Mouse (Mus musculus): Measurements from ENCODE around the gene Poc5. TPM values are rescaled to one million over a fixed set of nuclear protein-coding genes. Genes with fewer than 3 reads are reported as not detected.

The Poc5 gene
- total and polyA plus RNA-seq, 3 experiments = 17.1 to 25.4 TPM; not detected in 1

GRCm38 (mm10) chr13:96431595-96432156 lies 43.6 kb downstream of the Poc5 start (continued):
- no peak for TF ChIP-seq BHLHE40 (IDR thresholded peaks at IDR 0.05; ENCODE audit: borderline replicate concordance, low read depth, low read length)
- no peak for TF ChIP-seq MAZ (IDR thresholded peaks at IDR 0.05; ENCODE audit: low read depth, low read length)
- TF ChIP-seq TCF12 (IDR thresholded peaks at IDR 0.05; ENCODE audit: low read depth, low read length) = no peak
- no peak for TF ChIP-seq GATA1 (IDR thresholded peaks at IDR 0.05; ENCODE audit: low read depth, low read length)
- no peak for TF ChIP-seq MEF2A (IDR thresholded peaks at IDR 0.05; ENCODE audit: extremely low read depth, insufficient replicate concordance, low read depth, low read length, poor library complexity, severe bottlenecking)
- TF ChIP-seq NRF1 (IDR thresholded peaks at IDR 0.05; ENCODE audit: insufficient read depth, low read depth, low read length, poor library complexity, severe bottlenecking) = no peak
- TF ChIP-seq ZKSCAN1 (IDR thresholded peaks at IDR 0.05; ENCODE audit: low read depth, low read length) = no peak
- TF ChIP-seq ZMIZ1 (IDR thresholded peaks at IDR 0.05; ENCODE audit: low read depth, low read length) = no peak
- TF ChIP-seq USF1 (IDR thresholded peaks at IDR 0.05; ENCODE audit: low read depth, low read length) = no peak
- TF ChIP-seq TAL1 (IDR thresholded peaks at IDR 0.05; ENCODE audit: low read length) = no peak
- peak; percentile 67; the same call in 1 of the 2 replicates for TF ChIP-seq MYC (IDR thresholded peaks at IDR 0.05; ENCODE audit: low read depth, low read length)
- no peak for TF ChIP-seq UBTF (IDR thresholded peaks at IDR 0.05; ENCODE audit: borderline replicate concordance, insufficient read depth, low read depth, low read length)
- peak; percentile 70 for TF ChIP-seq SIN3A (IDR thresholded peaks at IDR 0.05; ENCODE audit: low read length)
- TF ChIP-seq CTCF (IDR thresholded peaks at IDR 0.05 in 2 of 3, conservative IDR thresholded peaks at IDR 0.05 in 1 of 3; ENCODE audit: control insufficient read depth in 1 of 3, insufficient read depth in 1 of 3, low read depth in 2 of 3, low read length in 3 of 3, poor library complexity in 1 of 3, severe bottlenecking in 1 of 3) = peak; percentile 58 to 83 (median 75)
- no peak for TF ChIP-seq ZNF384 (IDR thresholded peaks at IDR 0.05; ENCODE audit: low read depth, low read length)
- no peak for TF ChIP-seq GABPA (IDR thresholded peaks at IDR 0.05; ENCODE audit: low read depth, low read length)

- H3K9me3 ChIP-seq (replicated peaks; ENCODE audit: insufficient read depth, low read length) = no peaks in the 10 kb centered on the region
- peaks cover 2 to 23% of the 10 kb centered on the region in 2 experiments; a peak in 3 of 4 replicates for H3K4me1 ChIP-seq (ENCODE audit: control insufficient read depth in 1 of 2, insufficient read depth in 2 of 2, low read length in 2 of 2)
- H3K9ac ChIP-seq (ENCODE audit: control insufficient read depth, low read depth, low read length, poor library complexity, severe bottlenecking) = no peak overlapping the region
- H3K36me3 ChIP-seq (ENCODE audit: control insufficient read depth in 1 of 2, insufficient read depth in 2 of 2, low read length in 2 of 2) = peaks cover 0 to 11% of the 10 kb centered on the region in 2 experiments; a peak in 2 of 4 replicates
- no peak overlapping the region for H3K27ac ChIP-seq (ENCODE audit: control insufficient read depth, low read depth, low read length)
- H3K4me3 ChIP-seq (ENCODE audit: control insufficient read depth in 1 of 2, insufficient read depth in 1 of 2, low read depth in 2 of 2, low read length in 2 of 2) = no peak overlapping the region
- no peak for DNase-seq (ENCODE audit: low read depth, low spot score)
- TF ChIP-seq NELFE (IDR thresholded peaks at IDR 0.05; ENCODE audit: low read depth, low read length) (no peak), TCF12 (IDR thresholded peaks at IDR 0.05; ENCODE audit: low read depth, low read length) (no peak), POLR2AphosphoS2 (IDR thresholded peaks at IDR 0.05; ENCODE audit: low read length) (no peak), HCFC1 (IDR thresholded peaks at IDR 0.05; ENCODE audit: low read depth, low read length) (no peak), CHD2 (IDR thresholded peaks at IDR 0.05; ENCODE audit: low read length) (no peak), GABPA (IDR thresholded peaks at IDR 0.05; ENCODE audit: low read depth, low read length) (no peak), NRF1 (IDR thresholded peaks at IDR 0.05; ENCODE audit: insufficient read depth, low read depth, low read length, poor library complexity, severe bottlenecking) (no peak), POLR2A (IDR thresholded peaks at IDR 0.05; ENCODE audit: control insufficient read depth in 1 of 2, insufficient read depth in 1 of 2, low read depth in 1 of 2, low read length in 2 of 2, poor library complexity in 1 of 2) (no peak), MYC (IDR thresholded peaks at IDR 0.05; ENCODE audit: low read depth, low read length) (no peak)
- no peaks in the 10 kb centered on the region for H3K79me2 ChIP-seq (ENCODE audit: control insufficient read depth, insufficient read depth, low read length, poor library complexity)
- no peaks in the 10 kb centered on the region for H3K27me3 ChIP-seq (ENCODE audit: control insufficient read depth in 1 of 2, insufficient read depth in 2 of 2, low read length in 2 of 2)
Measured at GRCm38 (mm10) chr13:96432376-96432811, 44.3 kb downstream of the Poc5 start.
